Mouse (Mus musculus) heart, embryonic 14.5 days (tissue): ENCODE measurements at regions not wholly inside any gene's neighbourhood (a gene's known extent, or its start where the extent isn't known, plus 50 kb on each side); places are given as distances from the start of the nearest gene placed in this dataset.

ENCODE experiments used
- ATAC-seq: fragments of 200-750 bp; cut with Nextera tagmentation; 2 replicates; pipeline ENCODE4 v1.8.0; 2017; ENCODE audit warnings: low read depth, moderate TSS enrichment; ENCODE audit not compliant: insufficient number of reproducible peaks, insufficient read depth, low FRiP score
- H3K27ac ChIP-seq, 2 experiments: fragments of 200-500 bp in 1 of 2; fragments of 300-500 bp in 1 of 2; sonication (generic) in 1 of 2; replicated peaks in 1 of 2; 2 replicates each; pipeline ENCODE4 v1.5.1; 2012 to 2014; ENCODE audit warnings: low read depth in 2 of 2, low read length in 2 of 2, control low read depth in 1 of 2, mild to moderate bottlenecking in 1 of 2, mixed read lengths in 1 of 2; ENCODE audit not compliant: control insufficient read depth in 1 of 2, insufficient read depth in 1 of 2
- H3K27me3 ChIP-seq: fragments of 300-500 bp; sonication (generic); 2 replicates; pipeline ENCODE4 v1.6.1; 2014; ENCODE audit warnings: mild to moderate bottlenecking, low read length, control low read depth; ENCODE audit not compliant: control insufficient read depth, insufficient read depth
- H3K36me3 ChIP-seq: fragments of 300-500 bp; sonication (generic); 2 replicates; pipeline ENCODE4 v1.6.1; 2014; ENCODE audit warnings: mild to moderate bottlenecking, control low read depth, low read length, mixed read lengths; ENCODE audit not compliant: control insufficient read depth, insufficient read depth
- H3K4me1 ChIP-seq, 2 experiments: fragments of 200-500 bp in 1 of 2; fragments of 300-500 bp in 1 of 2; sonication (generic) in 1 of 2; 2 replicates each; pipeline ENCODE4 v1.6.1; 2012 to 2014; ENCODE audit warnings: low read length in 2 of 2, control low read depth in 1 of 2, mixed read lengths in 1 of 2; ENCODE audit not compliant: control insufficient read depth in 2 of 2, insufficient read depth in 2 of 2
- H3K4me2 ChIP-seq: fragments of 300-500 bp; sonication (generic); 2 replicates; pipeline ENCODE4 v1.6.1; 2014; ENCODE audit warnings: mild to moderate bottlenecking, low read length
- H3K4me3 ChIP-seq, 2 experiments: fragments of 200-500 bp in 1 of 2; fragments of 300-500 bp in 1 of 2; sonication (generic) in 1 of 2; 2 replicates each; pipeline ENCODE4 v1.5.1; 2012 to 2014; ENCODE audit warnings: low read length in 2 of 2, mild to moderate bottlenecking in 2 of 2, control low read depth in 1 of 2, low read depth in 1 of 2, moderate library complexity in 1 of 2; ENCODE audit not compliant: control insufficient read depth in 1 of 2, insufficient read depth in 1 of 2
- H3K9ac ChIP-seq: fragments of 300-500 bp; sonication (generic); 2 replicates; pipeline ENCODE4 v1.6.1; 2014; ENCODE audit warnings: mild to moderate bottlenecking, low read length
- H3K9me3 ChIP-seq: fragments of 300-500 bp; sonication (generic); 2 replicates; pipeline ENCODE4 v1.6.1; 2016; ENCODE audit warnings: low read length, control low read depth; ENCODE audit not compliant: control insufficient read depth
- whole genome bisulfite sequencing: fragments of 180-500 bp; shearing (Covaris S2); extraction: QIAGEN DNeasy Blood & Tissue Kit; methylation state at CpG from one replicate; pipeline ENCODE4 v1.1.7; 2014; 5-methylcytosine and 5-hydroxymethylcytosine counted together

DNA sequence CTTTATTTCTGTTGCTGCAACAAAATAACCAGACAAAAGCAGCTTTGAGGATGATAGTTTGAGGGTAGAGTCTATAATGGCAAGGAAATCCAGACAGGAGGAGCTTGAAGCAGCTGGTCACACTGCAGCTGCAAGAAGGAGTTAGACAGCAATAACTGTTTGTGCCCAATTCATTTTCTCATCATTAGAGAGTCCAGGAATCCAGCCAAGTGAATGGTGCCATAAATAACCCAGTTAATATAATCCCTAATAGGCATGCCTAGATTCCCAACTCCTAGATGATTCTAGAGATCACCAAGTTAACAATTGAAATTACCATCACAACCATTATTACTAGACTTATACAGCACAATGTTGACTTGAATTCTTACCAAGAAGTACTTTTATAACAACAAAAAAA, 223.2 kb upstream of the Dpyd start:
- H3K27ac ChIP-seq, result no peak overlapping the region
- H3K9ac ChIP-seq, result no peak overlapping the region
- no peak overlapping the region for H3K4me2 ChIP-seq
- no peaks in the 10 kb centered on the region for H3K4me1 ChIP-seq
- no peaks in the 10 kb centered on the region for H3K36me3 ChIP-seq
- no peak overlapping the region for H3K4me3 ChIP-seq
- no peaks in the 10 kb centered on the region for H3K27me3 ChIP-seq
- no peak for ATAC-seq
- no peaks in the 10 kb centered on the region for H3K9me3 ChIP-seq

DNA sequence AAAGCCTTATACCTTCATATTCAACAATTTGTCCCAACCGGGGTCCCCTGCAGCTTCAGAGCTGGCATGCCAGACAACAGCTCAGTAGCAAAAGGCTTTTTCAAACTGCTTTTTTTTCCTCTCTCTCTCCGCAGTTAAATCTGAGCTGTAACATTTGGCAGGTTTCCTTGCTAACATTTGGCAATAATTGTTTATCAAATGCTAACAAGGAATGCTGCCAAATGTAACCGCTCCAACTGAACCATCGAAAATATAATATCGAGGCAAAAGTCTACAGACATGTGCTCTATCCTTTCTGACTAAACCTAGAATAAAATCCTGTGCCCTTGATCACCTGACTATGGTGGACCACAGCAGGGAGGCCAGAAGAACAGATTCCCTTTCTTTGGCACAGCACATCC, 200.2 kb upstream of the Dpyd start:
- 71% methylated on average over 5 of the region's 5 CpGs for WGBS
- no peaks in the 10 kb centered on the region for H3K9me3 ChIP-seq

More for the DNA sequence above, 200.2 kb upstream of the Dpyd start:
- no peak overlapping the region for H3K27ac ChIP-seq
- no peak overlapping the region for H3K4me2 ChIP-seq
- no peaks in the 10 kb centered on the region for H3K4me1 ChIP-seq
- H3K36me3 ChIP-seq, result no peaks in the 10 kb centered on the region
- no peak overlapping the region for H3K4me3 ChIP-seq
- ATAC-seq, result no peak
- H3K27me3 ChIP-seq, result no peaks in the 10 kb centered on the region
- H3K9ac ChIP-seq, result no peak overlapping the region
